Mouse (Mus musculus) liver, adult 2 months (tissue): ENCODE data around the gene Ubiad1. TPM values are rescaled to one million over a fixed set of nuclear protein-coding genes. Genes with fewer than 3 reads are reported as not detected.

Experiments used
- DNase-seq: peaks from one replicate; pipeline ENCODE4 v3.0.0-alpha.2; 2011; ENCODE audit warnings: low read depth, low spot score; ENCODE audit errors: extremely low read depth
- H3K27ac ChIP-seq: fragments of 200-500 bp; replicated peaks from 2 replicates; pipeline ENCODE4 v1.5.1; 2012; ENCODE audit warnings: low read depth, mild to moderate bottlenecking, control low read depth, inconsistent platforms, low read length; ENCODE audit not compliant: insufficient read depth
- H3K27me3 ChIP-seq: fragments of 200-500 bp; 2 replicates; pipeline ENCODE4 v1.6.1; 2012; ENCODE audit warnings: mild to moderate bottlenecking, moderate library complexity, low read length, inconsistent platforms; ENCODE audit not compliant: control insufficient read depth, insufficient read depth
- H3K36me3 ChIP-seq: fragments of 200-500 bp; 2 replicates; pipeline ENCODE4 v1.6.1; 2012; ENCODE audit warnings: low read length, inconsistent platforms; ENCODE audit not compliant: control insufficient read depth, insufficient read depth
- H3K4me1 ChIP-seq: fragments of 200-500 bp; 2 replicates; pipeline ENCODE4 v1.6.1; 2011; ENCODE audit warnings: low read length; ENCODE audit not compliant: control insufficient read depth, insufficient read depth
- H3K4me3 ChIP-seq: fragments of 200-500 bp; 2 replicates; pipeline ENCODE4 v1.5.1; 2011; ENCODE audit warnings: low read depth, mild to moderate bottlenecking, control low read depth, low read length, moderate library complexity; ENCODE audit not compliant: insufficient read depth
- H3K79me2 ChIP-seq: fragments of 200-500 bp; 2 replicates; pipeline ENCODE4 v1.6.1; 2012; ENCODE audit warnings: inconsistent platforms, mild to moderate bottlenecking, low read length, moderate library complexity; ENCODE audit not compliant: control insufficient read depth, insufficient read depth
- H3K9ac ChIP-seq: fragments of 200-500 bp; 2 replicates; pipeline ENCODE4 v1.6.1; 2012; ENCODE audit warnings: low read depth, mild to moderate bottlenecking, control low read depth, inconsistent platforms, low read length
- CTCF ChIP-seq: fragments of 200-500 bp; IDR thresholded peaks from 2 replicates; pipeline ENCODE4 v1.5.1; 2011; ENCODE audit warnings: low read depth, low read length, control low read depth
- POLR2A ChIP-seq: fragments of 200-500 bp; IDR thresholded peaks from 2 replicates; pipeline ENCODE4 v1.6.1; 2011; ENCODE audit warnings: low read length, control low read depth; ENCODE audit not compliant: insufficient read depth; ENCODE audit errors: extremely low read depth
- WGBS: fragments of 180-500 bp; shearing (Covaris S2); methylation state at CpG from one replicate; pipeline ENCODE4 v1.1.7; 2018; 5-methylcytosine and 5-hydroxymethylcytosine counted together
- polyA plus RNA-seq: library from polyadenylated mRNA; depleted of rRNA; stranded (reverse); fragments of >200 nt; gene quantifications from 2 replicates; pipeline ENCODE4 v1.2.3, GENCODE M21; 2012
- total RNA-seq: library from RNA; depleted of rRNA; stranded (reverse); fragments of >200 nt; gene quantifications from 2 replicates; pipeline ENCODE4 v1.2.3, GENCODE M21; 2014

Gene Ubiad1
- total and polyA plus RNA-seq, 2 experiments, result 5.5 to 21.0 TPM

- WGBS, result 87% methylated on average over 5 of the region's 5 CpGs
- Histone ChIP-seq H3K9ac (no peak overlapping the region; the same call in 1 of the 2 replicates), H3K27ac (no peak overlapping the region), H3K4me1 (peaks cover 3% of the 10 kb centered on the region), H3K36me3 (no peaks in the 10 kb centered on the region), H3K27me3 (no peaks in the 10 kb centered on the region), H3K4me3 (no peak overlapping the region), H3K79me2 (no peaks in the 10 kb centered on the region)
- TF ChIP-seq POLR2A (no peak), CTCF (no peak)
- no peak for DNase-seq
These were observed 10.8 kb downstream of the Ubiad1 start for GRCm38 (mm10) chr4:148433813-148434212.

- no peaks in the 10 kb centered on the region for H3K36me3 ChIP-seq
- no peak overlapping the region for H3K4me3 ChIP-seq
- 43% methylated on average over 18 of the region's 18 CpGs for WGBS
These were observed 11.2 kb downstream of the Ubiad1 start for GRCm38 (mm10) chr4:148433336-148433735.

GRCm38 (mm10) chr4:148432488-148432887, 12.1 kb downstream of the Ubiad1 start:
- TF ChIP-seq POLR2A, result no peak
- TF ChIP-seq CTCF, result no peak
- H3K79me2 ChIP-seq, result no peaks in the 10 kb centered on the region
- H3K27ac ChIP-seq, result no peak overlapping the region
- DNase-seq, result no peak
- 75% methylated on average over 4 of the region's 4 CpGs for WGBS
- no peaks in the 10 kb centered on the region for H3K36me3 ChIP-seq
- H3K9ac ChIP-seq, result no peak overlapping the region
- H3K27me3 ChIP-seq, result no peaks in the 10 kb centered on the region
- H3K4me3 ChIP-seq, result no peak overlapping the region
- peaks cover 3% of the 10 kb centered on the region for H3K4me1 ChIP-seq

More at GRCm38 (mm10) chr4:148433336-148433735, 11.2 kb downstream of the Ubiad1 start:
- peak; percentile 78 for DNase-seq
- TF ChIP-seq POLR2A, result no peak
- no peak for TF ChIP-seq CTCF
- Histone ChIP-seq H3K27me3 (no peaks in the 10 kb centered on the region), H3K4me1 (peaks cover 3% of the 10 kb centered on the region), H3K79me2 (no peaks in the 10 kb centered on the region), H3K9ac (no peak overlapping the region; the same call in 1 of the 2 replicates), H3K27ac (no peak overlapping the region)

- H3K27me3 ChIP-seq, result no peaks in the 10 kb centered on the region
- TF ChIP-seq CTCF (no peak), POLR2A (no peak)
- no peak overlapping the region for H3K9ac ChIP-seq
- no peaks in the 10 kb centered on the region for H3K79me2 ChIP-seq
- no peak for DNase-seq
- no peak overlapping the region for H3K4me3 ChIP-seq
- 93% methylated on average over 11 of the region's 11 CpGs for WGBS
- H3K36me3 ChIP-seq, result no peaks in the 10 kb centered on the region
- peaks cover 3% of the 10 kb centered on the region for H3K4me1 ChIP-seq
- H3K27ac ChIP-seq, result no peak overlapping the region
These were observed 13.6 kb downstream of the Ubiad1 start for GRCm38 (mm10) chr4:148430880-148431519.

- peak; percentile 19 for DNase-seq
- peaks cover 3% of the 10 kb centered on the region for H3K4me1 ChIP-seq
- H3K9ac ChIP-seq, result no peak overlapping the region
- H3K36me3 ChIP-seq, result no peaks in the 10 kb centered on the region
- H3K79me2 ChIP-seq, result no peaks in the 10 kb centered on the region
- H3K27me3 ChIP-seq, result no peaks in the 10 kb centered on the region
- WGBS, result 29% methylated on average over 6 of the region's 6 CpGs
- no peak overlapping the region for H3K27ac ChIP-seq
- H3K4me3 ChIP-seq, result no peak overlapping the region
- peak; percentile 83 for TF ChIP-seq CTCF
- TF ChIP-seq POLR2A, result no peak
These were observed 14.9 kb downstream of the Ubiad1 start for GRCm38 (mm10) chr4:148429686-148430085.

GRCm38 (mm10) chr4:148429121-148429520, 15.4 kb downstream of the Ubiad1 start:
- 86% methylated on average over 11 of the region's 11 CpGs for WGBS
- TF ChIP-seq POLR2A, result no peak
- no peak for TF ChIP-seq CTCF
- H3K4me3 ChIP-seq, result no peak overlapping the region
- no peak overlapping the region for H3K9ac ChIP-seq
- H3K27ac ChIP-seq, result no peak overlapping the region
- H3K4me1 ChIP-seq, result peaks cover 3% of the 10 kb centered on the region
- no peaks in the 10 kb centered on the region for H3K79me2 ChIP-seq
- no peaks in the 10 kb centered on the region for H3K36me3 ChIP-seq
- no peak for DNase-seq
- no peaks in the 10 kb centered on the region for H3K27me3 ChIP-seq
